Mouse (Mus musculus) left cerebral cortex, postnatal 36 days (tissue): ENCODE measurements around the gene Zfp282. TPM values are rescaled to one million over a fixed set of nuclear protein-coding genes. Genes with fewer than 3 reads are reported as not detected.

ENCODE experiments used
- DNase-seq, 2 experiments: peaks; one replicate each; pipeline ENCODE4 v3.0.0; 2021 to 2022; ENCODE audit warnings: low spot score in 2 of 2, mixed read lengths in 1 of 2
- intact Hi-C: fragments of 180-260 bp; cut with DNase I; formaldehyde crosslinking; loops from one replicate; pipeline ENCODE4 v1.15.1; 2025
- total RNA-seq, 2 experiments: library from RNA; stranded (reverse); gene quantifications; 2 replicates each; pipeline ENCODE4 v1.2.3; 2021

Gene Zfp282
- total RNA-seq, 2 experiments from 2014 or later = 14.0 to 14.8 TPM

DNA sequence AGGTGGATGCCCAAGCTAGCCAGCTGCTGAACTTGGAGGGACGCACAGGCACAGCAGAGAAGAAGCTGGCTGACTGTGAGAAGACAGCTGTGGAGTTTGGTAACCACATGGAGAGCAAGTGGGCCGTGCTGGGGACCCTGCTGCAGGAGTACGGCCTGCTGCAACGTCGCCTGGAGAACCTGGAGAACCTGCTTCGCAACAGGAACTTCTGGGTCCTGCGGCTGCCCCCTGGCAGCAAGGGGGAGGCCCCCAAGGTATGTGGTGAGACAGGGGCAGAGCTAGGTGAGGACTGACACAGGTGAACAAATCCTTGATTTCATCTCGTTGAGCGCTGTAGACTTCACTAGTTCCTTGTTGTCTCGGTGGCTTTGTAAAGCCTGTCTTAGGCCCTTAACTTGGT is 3.2 kb downstream of the Zfp282 start:
- intact Hi-C loops = no loop called here
- no peak for DNase-seq

DNA sequence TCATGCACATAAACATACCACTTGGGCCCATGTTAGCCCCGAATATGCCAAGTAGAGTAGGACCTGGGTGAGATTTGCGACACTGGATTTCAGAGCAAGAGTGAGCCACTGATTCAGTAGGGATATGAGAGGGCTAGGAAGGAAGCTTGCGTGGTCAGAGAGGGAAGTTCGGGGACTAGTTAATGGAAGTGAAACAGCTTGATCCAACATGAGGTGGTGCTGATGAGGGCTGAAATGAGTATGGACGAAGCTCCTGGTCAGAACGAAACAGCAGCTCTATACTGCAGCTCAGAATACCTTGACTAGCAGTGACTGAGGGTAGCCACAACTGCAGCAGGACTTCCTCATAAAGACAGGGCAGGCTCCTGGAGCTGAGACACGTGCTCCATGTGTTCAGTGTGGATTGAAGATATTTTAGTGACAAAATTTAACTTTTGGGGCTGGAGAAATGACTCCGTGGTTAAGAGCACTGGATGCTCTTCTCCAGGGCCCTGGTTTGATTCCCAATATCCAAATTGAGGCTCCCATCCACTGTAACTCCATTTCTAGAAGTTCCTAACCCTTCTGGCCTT is 11.9 kb downstream of the Zfp282 start:
- intact Hi-C loops = no loop called here
- no peak for DNase-seq

DNA sequence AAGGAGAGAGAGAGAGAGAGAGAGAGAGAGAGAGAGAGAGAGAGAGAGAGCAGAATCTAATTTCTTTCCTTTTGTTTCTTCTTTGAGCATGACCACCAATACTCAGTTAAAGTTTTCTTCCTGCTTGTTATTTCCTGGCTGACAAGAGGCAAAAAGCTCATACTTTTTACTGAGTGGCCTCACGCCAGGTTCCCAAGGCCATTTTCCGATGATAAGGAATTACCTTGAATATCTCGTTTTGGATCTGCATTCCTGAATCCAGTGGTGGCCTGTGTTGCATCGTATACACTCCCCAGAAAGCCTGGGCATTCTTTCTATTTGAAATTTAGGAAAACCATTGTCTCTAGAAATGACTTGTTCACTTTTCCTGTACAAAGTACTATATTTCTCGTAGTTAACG is 22.4 kb downstream of the Zfp282 start:
- intact Hi-C loops = no loop called here
- no peak for DNase-seq

DNA sequence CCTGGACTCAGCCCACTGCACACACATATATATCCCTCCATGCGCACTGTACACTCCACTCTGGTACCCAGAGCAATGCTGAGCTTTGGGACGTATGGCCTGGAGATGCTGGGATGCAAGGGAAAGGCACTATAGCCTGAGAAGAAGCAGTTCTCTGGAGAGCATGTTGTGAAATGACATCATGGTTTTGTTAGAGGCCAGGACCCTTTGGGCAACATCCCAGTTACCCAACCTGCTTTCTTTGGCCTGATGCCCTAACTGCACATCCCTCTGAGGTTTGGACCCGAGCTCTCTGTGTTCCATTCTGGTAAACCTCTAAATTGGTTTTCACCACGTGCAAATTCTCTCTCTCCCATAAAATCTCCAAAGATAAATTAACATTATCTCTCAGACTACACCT is 26.6 kb downstream of the Zfp282 start:
- intact Hi-C loops = no loop called here
- DNase-seq = no peak

DNA sequence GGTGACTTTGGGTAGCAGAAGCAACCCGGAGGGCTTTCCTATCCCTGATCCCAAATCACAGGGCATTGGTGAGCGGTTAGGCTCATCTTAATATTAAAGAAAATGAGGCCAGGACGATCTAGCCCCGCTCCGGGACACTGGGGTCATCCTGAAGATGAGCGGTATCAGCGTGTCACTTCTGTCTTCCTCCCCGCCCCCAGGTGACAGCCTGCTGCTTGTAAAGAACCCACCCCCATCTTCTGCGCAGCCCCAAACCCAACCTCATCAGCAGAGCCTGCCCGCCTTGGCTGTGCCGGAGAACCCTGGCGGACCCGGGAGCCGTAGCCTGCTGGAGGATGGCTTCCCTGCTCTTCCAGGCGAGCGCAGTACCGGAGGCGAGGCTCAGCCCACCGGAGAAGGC is 27.4 kb downstream of the Zfp282 start:
- intact Hi-C loops = no loop called here
- DNase-seq = no peak

DNA sequence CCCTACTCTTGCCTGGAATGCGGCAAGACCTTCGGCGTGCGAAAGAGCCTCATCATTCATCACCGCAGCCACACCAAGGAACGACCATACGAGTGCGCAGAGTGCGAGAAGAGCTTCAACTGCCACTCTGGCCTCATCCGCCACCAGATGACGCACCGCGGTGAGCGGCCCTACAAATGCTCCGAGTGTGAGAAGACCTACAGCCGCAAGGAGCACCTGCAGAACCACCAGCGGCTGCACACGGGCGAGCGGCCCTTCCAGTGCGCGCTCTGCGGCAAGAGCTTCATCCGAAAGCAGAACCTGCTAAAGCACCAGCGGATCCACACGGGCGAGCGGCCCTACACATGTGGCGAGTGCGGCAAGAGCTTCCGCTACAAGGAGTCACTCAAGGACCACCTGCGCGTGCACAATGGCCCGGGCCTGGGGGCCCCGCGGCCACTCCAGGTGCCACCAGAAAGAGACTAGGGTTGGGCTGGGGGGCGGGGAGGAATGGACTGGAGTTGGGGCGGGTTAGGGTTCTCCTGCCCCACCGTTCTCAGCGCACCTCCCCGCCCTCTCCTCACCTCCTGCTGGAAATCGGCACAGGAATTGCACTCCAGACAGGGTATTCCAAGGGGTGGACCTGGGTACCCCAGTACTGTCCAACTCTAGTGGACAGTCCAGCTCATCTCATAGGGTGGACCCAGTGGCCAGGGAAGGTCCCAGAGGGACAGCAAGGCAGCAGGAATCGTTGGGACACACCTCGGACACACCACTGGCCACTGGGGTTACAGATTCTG is 28.1 kb downstream of the Zfp282 start:
- no peak for DNase-seq
- intact Hi-C loops = no loop called here

DNA sequence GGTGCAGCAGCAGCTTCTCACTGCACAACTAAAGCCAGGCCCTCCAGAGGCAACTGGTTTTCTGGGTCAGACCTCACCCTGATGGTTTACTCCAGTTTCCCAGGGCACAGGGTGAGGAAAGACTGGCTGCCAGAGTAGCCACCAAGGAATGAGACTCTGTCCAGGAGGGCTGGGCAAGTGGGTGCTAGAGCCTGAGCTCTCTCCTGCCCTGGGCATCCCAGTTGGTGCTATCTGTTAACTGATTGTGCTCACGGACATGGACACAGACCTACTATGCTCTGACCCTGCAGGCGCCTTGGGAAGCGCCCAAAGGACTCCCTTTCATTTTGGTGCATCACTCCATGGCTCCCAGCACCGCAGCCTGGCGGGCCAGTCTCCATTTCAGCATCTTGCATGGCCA is 29.3 kb downstream of the Zfp282 start:
- DNase-seq = no peak
- intact Hi-C loops = no loop called here

DNA sequence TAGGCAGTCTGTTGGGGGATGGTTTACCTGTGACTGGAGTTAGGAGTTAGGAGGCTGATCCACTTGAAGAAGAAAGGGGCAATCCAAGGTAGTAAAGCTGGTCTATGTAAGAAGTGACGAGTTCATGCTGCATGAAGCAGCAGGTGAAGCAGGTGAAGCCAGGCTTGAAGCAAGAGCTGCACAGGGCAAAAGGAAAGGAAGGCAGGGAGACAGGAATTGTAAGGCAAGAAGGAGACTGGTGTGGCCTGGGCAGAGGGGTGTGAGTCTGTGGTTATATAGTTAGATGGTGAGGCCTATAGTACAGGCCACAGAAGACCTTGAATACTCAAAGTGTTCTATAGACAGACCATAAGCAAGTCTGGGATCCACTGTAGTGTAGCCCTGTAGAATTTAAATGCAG is 32.0 kb downstream of the Zfp282 start:
- intact Hi-C loops = no loop called here
- DNase-seq = no peak

DNA sequence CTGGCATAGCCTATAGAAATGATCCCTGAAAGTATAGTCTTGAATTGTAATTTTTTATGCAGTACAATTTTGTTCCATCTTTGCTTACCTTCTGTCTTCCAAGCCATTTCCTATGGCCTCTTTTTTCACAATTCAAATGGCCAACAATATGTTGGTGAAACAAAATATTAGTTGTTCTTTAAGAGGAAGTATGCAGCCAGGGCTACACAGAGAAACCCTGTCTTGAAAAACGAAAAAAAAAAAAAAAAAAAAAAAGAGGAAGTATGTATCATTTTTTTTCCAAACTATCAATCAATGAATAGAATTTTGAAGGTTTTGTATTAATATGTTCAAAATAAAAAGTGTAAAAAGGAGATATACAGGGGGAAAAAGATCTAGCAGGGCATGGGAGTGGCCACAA is 34.6 kb downstream of the Zfp282 start:
- no peak for DNase-seq
- intact Hi-C loops = no loop called here

DNA sequence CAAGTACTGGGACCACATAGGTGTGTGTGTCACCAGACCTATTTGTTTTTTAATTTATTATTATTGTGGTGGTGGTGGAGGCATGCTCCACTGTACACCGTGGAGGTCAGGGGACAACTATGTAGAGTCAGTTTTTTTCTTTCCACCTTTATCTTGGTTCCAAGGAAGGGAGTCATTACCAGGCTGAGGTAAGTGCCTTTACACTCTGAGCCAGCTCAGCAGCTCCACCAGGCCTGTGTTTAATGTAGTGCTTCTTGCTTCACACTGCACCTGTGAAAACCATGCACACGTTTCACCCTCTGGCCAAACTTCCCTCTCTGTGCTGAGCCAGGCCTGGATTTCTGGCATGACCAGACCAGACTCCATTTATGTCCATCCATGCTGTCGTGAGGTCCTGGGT is 36.0 kb downstream of the Zfp282 start:
- intact Hi-C loops = no loop called here
- no peak for DNase-seq

DNA sequence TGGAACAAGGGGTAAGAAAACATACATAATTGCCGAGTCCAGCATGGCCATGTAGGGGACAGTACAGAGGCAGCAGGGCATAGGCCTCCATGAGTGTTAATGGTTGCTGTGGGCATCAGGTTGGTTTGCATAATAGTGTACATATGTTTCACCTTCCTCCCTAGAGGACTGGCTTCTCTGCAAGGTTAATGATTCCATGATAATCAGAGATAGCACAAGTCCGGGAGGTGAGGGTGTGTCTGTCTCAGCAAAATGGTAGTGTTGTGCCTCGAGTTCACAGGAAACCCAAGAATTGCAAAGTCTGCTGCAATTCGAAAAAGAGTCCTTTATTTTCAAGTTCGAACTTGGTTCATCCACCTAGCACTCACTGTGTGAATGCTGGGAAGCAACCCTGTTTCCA is 40.0 kb downstream of the Zfp282 start:
- intact Hi-C loops = no loop called here
- no peak for DNase-seq

DNA sequence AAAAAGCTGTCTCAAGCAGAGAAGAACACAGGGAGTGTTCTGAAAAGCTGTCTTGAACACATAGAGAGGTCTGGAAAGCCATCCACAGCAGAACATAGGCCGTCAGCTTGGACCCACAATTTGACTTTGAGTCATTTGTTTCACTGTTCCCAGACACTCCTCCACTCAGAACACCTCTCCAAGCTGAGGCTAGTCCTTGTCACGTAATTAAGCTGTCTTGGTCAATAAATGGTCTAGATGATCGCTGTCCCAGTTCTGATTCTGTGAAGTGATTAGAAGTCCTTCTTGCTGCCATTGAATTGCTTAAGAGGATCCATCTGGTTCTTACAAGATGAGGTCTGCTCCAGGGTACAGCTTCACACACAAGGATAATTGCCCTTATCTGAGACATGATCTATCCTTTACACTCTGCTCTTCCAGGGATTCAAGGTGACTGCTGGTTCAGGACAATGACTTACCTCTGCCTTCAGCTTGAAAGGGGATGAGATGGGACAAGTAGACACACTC is 41.8 kb downstream of the Zfp282 start:
- intact Hi-C loops = no loop called here

DNA sequence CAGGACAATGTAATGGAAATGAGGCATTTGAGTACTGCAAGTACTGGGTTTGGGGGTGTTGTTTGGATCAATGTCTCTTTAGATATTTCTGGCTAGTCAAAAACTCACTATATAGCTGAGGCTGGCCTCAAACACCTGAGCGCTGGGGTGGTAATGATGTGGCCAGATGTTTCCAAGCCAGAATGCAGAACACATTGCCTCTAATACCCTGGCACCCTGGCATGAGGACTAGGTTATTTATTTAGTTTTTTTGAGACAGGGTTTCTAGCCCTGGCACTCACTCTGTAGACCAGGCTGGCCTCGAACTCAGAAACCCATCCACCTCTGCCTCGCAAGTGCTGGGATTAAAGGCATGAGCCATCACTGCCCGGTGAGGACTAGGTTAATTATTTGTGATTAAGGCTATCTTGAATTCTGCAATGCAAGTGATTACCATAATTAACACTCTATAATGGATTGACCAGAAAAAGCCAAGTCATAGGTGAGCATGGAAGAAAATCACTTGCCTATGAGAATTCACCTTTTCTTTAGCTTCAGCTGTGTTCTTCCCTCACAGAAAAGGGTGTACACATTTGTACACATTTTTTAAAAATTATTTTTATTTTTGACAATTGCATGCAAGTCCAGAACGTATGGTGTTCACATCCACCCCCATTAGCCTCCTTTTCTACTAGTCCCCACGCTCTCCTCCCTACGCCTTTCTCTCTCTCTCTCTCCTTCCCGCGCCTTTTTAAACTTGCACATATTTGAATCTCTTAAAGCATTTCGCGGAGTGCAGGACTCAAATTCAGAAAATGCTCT is 42.8 kb downstream of the Zfp282 start:
- intact Hi-C loops = loop anchor here (5.0 kb wide), 1 partner anchor 43 kb away; the partner anchor contains the start of gene Zfp282
- DNase-seq = no peak

More for the DNA sequence above, 41.8 kb downstream of the Zfp282 start:
- no peak for DNase-seq

DNA sequence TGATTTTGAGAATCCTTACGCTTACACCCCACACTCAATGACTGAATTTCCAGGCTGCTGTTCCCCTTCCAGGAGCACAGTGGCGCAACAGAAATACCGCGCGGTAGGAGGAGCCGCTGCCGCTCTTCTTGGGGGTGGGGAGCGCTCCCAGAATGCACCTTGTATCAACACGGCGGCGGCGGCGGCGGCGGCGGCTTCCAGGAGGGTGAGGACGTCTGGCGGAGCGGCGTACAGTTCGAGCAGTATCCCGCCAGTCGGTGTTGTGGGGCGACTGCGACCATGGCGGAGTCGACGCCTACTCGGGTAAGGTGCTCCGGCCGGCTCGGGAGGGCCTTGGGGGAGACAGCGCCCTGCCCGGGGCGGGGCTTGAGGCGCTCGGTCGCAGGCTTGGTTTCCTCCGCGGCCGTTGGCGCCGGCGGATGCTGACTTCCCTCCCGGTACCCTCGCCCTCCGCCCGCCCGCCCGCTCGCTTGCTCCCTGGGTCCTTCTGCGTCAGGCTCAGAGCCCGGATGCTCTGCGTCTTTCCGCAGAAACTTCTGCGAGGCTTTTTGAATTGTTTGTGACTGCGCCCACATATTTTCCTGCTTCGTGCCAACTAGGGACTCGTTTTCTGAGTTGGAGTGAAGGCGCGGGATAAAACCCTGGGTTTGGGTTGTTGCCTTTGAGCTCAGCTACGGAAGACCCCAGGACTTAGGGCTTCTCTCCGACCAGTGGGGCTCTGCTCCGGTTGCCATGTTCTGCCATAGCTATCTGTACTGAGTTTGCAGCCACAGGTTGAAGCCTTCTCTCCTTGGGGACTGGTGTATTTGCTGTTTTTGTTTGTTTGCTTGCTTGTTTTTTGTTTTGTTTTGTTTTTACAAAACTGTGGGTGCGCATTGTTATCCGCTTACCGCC is 43.7 kb downstream of the Zfp282 start, which contains the start of gene Zfp212:
TSS of gene Zfp212 (plus strand) at position 30 of the 894 bp plus-strand sequence.
- intact Hi-C loops = loop anchor here (5.0 kb wide), 1 partner anchor 43 kb away; the partner anchor contains the start of gene Zfp282

DNA sequence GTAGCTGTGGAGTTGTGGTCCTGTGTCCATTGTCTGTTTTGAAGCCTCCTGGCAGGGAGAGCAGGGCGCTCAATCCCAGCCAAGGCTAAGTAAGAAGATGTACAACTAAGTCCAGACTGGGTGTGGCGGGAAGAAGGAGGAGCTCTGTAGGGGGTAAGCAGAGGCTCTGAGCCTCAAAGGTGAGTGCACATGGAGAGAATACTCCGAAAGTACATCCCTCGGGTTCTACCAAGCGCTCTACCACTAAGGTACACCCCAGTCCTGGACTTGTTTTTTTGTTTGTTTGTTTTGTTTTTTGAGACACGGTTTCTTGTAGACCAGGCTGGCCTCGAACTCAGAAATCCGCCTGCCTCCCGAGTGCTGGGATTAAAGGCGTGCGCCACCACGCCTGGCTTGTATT is 65.5 kb downstream of the Zfp282 start:
- DNase-seq = no peak
- intact Hi-C loops = no loop called here

More for the DNA sequence above, 43.7 kb downstream of the Zfp282 start, which contains the start of gene Zfp212:
- DNase-seq = peak; percentile 89 to 91

DNA sequence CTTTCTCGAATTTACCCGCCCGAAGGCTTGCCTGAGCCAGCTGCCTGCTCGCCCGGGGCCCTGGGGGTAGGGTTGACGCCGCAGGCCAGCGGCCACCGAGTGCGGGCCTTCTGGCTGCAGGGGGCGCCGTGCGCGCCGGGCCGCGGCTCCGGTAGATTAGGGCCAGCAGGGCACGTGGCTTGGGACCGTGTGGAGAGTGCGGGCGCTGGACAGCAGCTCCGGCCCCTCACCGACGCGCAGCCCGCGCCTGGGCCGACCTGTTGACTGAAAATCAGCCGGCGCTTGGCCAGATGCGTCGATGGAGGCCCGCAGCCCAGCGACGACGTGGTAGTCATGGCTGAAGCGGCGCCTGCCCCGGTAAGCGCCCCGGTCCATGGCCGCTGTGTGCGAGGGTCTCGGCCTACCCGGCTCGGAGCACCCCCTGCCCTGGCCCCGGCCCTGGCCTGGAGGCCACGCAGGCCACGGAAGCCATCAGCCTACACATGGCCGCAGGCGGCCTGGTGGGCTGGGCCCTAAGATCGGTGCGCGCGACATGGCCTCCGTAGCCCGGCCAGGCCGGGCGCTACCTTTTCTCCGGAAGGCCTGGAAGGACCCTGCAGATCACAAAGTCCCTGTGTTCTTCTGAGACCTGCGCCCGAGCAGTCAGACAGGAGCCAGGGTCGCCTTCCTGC is 66.2 kb downstream of the Zfp282 start:
- DNase-seq = peak; percentile 48 to 49
- intact Hi-C loops = no loop called here

DNA sequence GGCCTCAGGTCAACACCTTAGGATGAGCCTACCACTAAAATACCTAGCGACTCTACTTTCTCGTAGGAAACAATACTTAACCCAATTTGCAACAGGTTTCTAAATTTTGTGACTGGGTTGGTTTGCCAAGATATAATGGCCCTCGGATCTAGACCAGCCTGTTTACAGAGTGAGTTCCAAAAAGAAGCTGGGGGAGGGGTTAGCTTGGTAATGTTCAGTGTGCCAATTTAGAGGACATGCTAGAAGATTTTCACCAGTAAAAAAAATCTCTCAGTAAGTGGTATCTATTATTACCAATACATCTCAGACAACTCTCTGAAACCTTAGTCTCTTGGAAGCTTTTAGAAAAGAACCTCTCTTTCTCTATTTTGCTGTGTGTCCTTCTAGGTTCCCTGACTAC is 66.7 kb downstream of the Zfp282 start:
- intact Hi-C loops = no loop called here
- DNase-seq = no peak

DNA sequence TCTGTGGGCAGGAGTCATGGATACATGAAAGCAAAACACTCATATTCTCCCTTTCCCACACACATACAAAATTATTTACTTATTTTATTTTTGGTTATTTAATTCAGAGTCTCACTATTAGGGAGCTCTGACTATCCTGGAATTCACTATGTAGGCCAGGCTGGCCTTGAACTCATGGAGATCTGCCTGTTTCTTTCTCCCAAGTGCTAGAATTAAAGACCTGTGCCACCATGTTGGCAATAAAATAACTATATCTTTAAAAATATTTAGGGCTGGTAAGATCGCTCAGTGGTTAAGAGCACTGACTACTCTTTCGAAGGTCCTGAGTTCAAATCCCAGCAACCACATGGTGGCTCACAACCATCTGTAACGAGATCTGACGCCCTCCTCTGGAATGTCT is 70.4 kb downstream of the Zfp282 start:
- intact Hi-C loops = no loop called here
- no peak for DNase-seq

DNA sequence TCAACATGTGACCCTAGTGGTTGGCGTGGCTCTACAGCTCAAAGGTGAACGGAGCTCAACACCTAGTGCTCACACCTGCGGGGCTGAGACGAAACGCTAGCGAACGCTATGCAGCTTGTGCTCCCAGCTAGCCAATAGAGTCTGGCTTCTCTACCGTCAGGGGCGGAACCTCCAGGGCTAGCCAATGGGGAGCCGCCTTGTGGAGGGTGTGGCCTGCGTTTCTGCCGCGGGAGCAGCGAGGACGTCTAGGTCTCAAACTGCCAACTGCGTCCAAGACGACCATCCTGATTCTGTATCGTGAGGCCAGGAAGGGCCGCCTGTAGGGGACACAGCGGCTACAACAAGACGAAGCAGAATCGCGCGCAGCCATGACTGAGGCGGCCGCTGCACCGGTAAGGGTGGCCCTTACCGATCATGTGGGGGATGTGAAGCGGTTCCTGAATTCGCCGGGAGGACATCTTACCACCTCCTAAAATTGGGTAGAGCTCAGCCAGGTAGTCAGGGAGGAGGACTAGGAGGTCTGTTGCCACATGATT is 76.3 kb downstream of the Zfp282 start, which contains the start of gene Zfp956:
TSS of gene Zfp956 (plus strand) at position 200 of the 536 bp plus-strand sequence.
- intact Hi-C loops = no loop called here
- peak; percentile 93 to 94 for DNase-seq
